Mouse (Mus musculus) CH12.LX (cell line): ENCODE data around the gene Nedd4. TPM values are rescaled to one million over a fixed set of nuclear protein-coding genes. Genes with fewer than 3 reads are reported as not detected.

Source experiments
- DNase-seq: peaks from one replicate; pipeline ENCODE4 v3.0.0-alpha.2; 2013; ENCODE audit errors: extremely low read depth
- H3K27ac ChIP-seq: 2 replicates; pipeline ENCODE4 v1.5.1; 2012; ENCODE audit warnings: low read depth, mild to moderate bottlenecking, control low read depth, moderate library complexity; ENCODE audit not compliant: insufficient read depth
- H3K27me3 ChIP-seq: replicated peaks from 2 replicates; pipeline ENCODE3; 2012; ENCODE audit warnings: inconsistent platforms
- H3K36me3 ChIP-seq, 2 experiments: replicated peaks in 1 of 2; 2 replicates each; pipeline versions ENCODE3 to v1.6.1; 2012; ENCODE audit warnings: inconsistent platforms in 1 of 2, low read length in 1 of 2, mild to moderate bottlenecking in 1 of 2, mixed read lengths in 1 of 2, moderate library complexity in 1 of 2; ENCODE audit not compliant: control insufficient read depth in 1 of 2, insufficient read depth in 1 of 2
- H3K4me1 ChIP-seq, 2 experiments: 2 replicates each; pipeline ENCODE4 v1.6.1; 2012; ENCODE audit warnings: inconsistent platforms in 1 of 2, moderate library complexity in 1 of 2; ENCODE audit not compliant: insufficient read depth in 2 of 2, control insufficient read depth in 1 of 2
- H3K4me2 ChIP-seq: 2 replicates; pipeline ENCODE4 v1.6.1; 2012; ENCODE audit warnings: low read depth, mild to moderate bottlenecking, control low read depth; ENCODE audit not compliant: poor library complexity, insufficient read depth, severe bottlenecking
- H3K4me3 ChIP-seq, 3 experiments: fragments of 150-350 bp in 1 of 3; sonication (generic) in 1 of 3; replicated peaks in 1 of 3; 2 replicates each; pipeline versions ENCODE3 to v1.5.1; 2011 to 2012; ENCODE audit warnings: low read depth in 2 of 3, low read length in 2 of 3, mild to moderate bottlenecking in 2 of 3, moderate library complexity in 2 of 3, control low read depth in 1 of 3, improper control_type of control experiment in 1 of 3, inconsistent platforms in 1 of 3, mixed read lengths in 1 of 3; ENCODE audit not compliant: poor library complexity in 1 of 3
- H3K79me2 ChIP-seq: replicated peaks from 2 replicates; pipeline ENCODE4 v1.6.1; 2012; ENCODE audit warnings: mild to moderate bottlenecking, moderate library complexity; ENCODE audit not compliant: control insufficient read depth, poor library complexity, insufficient read depth, severe bottlenecking; ENCODE audit errors: extremely low read depth
- H3K9ac ChIP-seq: 2 replicates; pipeline ENCODE4 v1.6.1; 2012; ENCODE audit warnings: low read depth, mild to moderate bottlenecking, control low read depth, moderate library complexity; ENCODE audit not compliant: insufficient read depth
- H3K9me3 ChIP-seq: replicated peaks from 2 replicates; pipeline ENCODE3; 2012; ENCODE audit warnings: low read length, inconsistent platforms, mixed read lengths
- BHLHE40 ChIP-seq: IDR thresholded peaks from 2 replicates; pipeline ENCODE4 v1.6.1; 2011; ENCODE audit warnings: mild to moderate bottlenecking, low read depth, low read length, improper control_type of control experiment
- CHD2 ChIP-seq: IDR thresholded peaks from 2 replicates; pipeline ENCODE4 v1.6.1; 2011; ENCODE audit warnings: low read length, improper control_type of control experiment
- CTCF ChIP-seq, 2 experiments: IDR thresholded peaks in 1 of 2; conservative IDR thresholded peaks in 1 of 2; 2 replicates each; pipeline ENCODE4 v1.5.1; 2011 to 2012; ENCODE audit warnings: low read depth in 2 of 2, low read length in 2 of 2, improper control_type of control experiment in 1 of 2, inconsistent platforms in 1 of 2, mild to moderate bottlenecking in 1 of 2, moderate library complexity in 1 of 2
- ELF1 ChIP-seq: IDR thresholded peaks from 2 replicates; pipeline ENCODE4 v1.6.1; 2014; ENCODE audit warnings: low read depth, mild to moderate bottlenecking, inconsistent platforms, low read length, improper control_type of control experiment
- EP300 ChIP-seq: IDR thresholded peaks from 2 replicates; pipeline ENCODE4 v1.6.1; 2011; ENCODE audit warnings: low read length, improper control_type of control experiment
- ETS1 ChIP-seq: conservative IDR thresholded peaks from 2 replicates; pipeline ENCODE4 v1.6.1; 2012; ENCODE audit warnings: low read depth, mild to moderate bottlenecking, inconsistent platforms, low read length, improper control_type of control experiment, moderate library complexity
- GABPA ChIP-seq: IDR thresholded peaks from 2 replicates; pipeline ENCODE4 v1.6.1; 2012; ENCODE audit warnings: low read depth, low read length, improper control_type of control experiment, inconsistent platforms; ENCODE audit not compliant: insufficient replicate concordance
- HCFC1 ChIP-seq: IDR thresholded peaks from 2 replicates; pipeline ENCODE4 v1.6.1; 2012; ENCODE audit warnings: low read depth, mild to moderate bottlenecking, inconsistent platforms, low read length, improper control_type of control experiment
- IRF4 ChIP-seq: IDR thresholded peaks from 2 replicates; pipeline ENCODE4 v1.6.1; 2014; ENCODE audit warnings: low read depth, mild to moderate bottlenecking, inconsistent platforms, low read length, improper control_type of control experiment
- JUND ChIP-seq: conservative IDR thresholded peaks from 2 replicates; pipeline ENCODE4 v1.6.1; 2011; ENCODE audit warnings: low read depth, low read length, improper control_type of control experiment
- KAT2A ChIP-seq: IDR thresholded peaks from 2 replicates; pipeline ENCODE4 v1.6.1; 2012; ENCODE audit warnings: low read length, improper control_type of control experiment, inconsistent platforms; ENCODE audit not compliant: insufficient replicate concordance
- MAX ChIP-seq: IDR thresholded peaks from 2 replicates; pipeline ENCODE4 v1.6.1; 2011; ENCODE audit warnings: low read length, improper control_type of control experiment
- MAZ ChIP-seq: IDR thresholded peaks from 2 replicates; pipeline ENCODE4 v1.6.1; 2012; ENCODE audit warnings: low read depth, mild to moderate bottlenecking, inconsistent platforms, low read length, improper control_type of control experiment, moderate library complexity
- MEF2A ChIP-seq: IDR thresholded peaks from 2 replicates; pipeline ENCODE4 v1.6.1; 2014; ENCODE audit warnings: low read depth, mild to moderate bottlenecking, inconsistent platforms, low read length, improper control_type of control experiment, borderline replicate concordance
- MXI1 ChIP-seq: IDR thresholded peaks from 2 replicates; pipeline ENCODE4 v1.6.1; 2011; ENCODE audit warnings: mild to moderate bottlenecking, low read depth, low read length, improper control_type of control experiment
- MYC ChIP-seq: IDR thresholded peaks from 2 replicates; pipeline ENCODE4 v1.6.1; 2011; ENCODE audit warnings: low read depth, mild to moderate bottlenecking, improper control_type of control experiment, low read length
- NELFE ChIP-seq: IDR thresholded peaks from 2 replicates; pipeline ENCODE4 v1.6.1; 2011; ENCODE audit warnings: low read depth, low read length, improper control_type of control experiment
- NRF1 ChIP-seq: IDR thresholded peaks from 2 replicates; pipeline ENCODE4 v1.6.1; 2014; ENCODE audit warnings: low read depth, mild to moderate bottlenecking, inconsistent platforms, low read length, improper control_type of control experiment, moderate library complexity
- PAX5 ChIP-seq: IDR thresholded peaks from 2 replicates; pipeline ENCODE4 v1.6.1; 2012; ENCODE audit warnings: low read length, inconsistent platforms, mixed read lengths
- POLR2A ChIP-seq: IDR thresholded peaks from 2 replicates; pipeline ENCODE4 v1.6.1; 2011; ENCODE audit warnings: low read depth, mild to moderate bottlenecking, improper control_type of control experiment, low read length
- POLR2AphosphoS2 ChIP-seq: IDR thresholded peaks from 2 replicates; pipeline ENCODE4 v1.6.1; 2011; ENCODE audit warnings: low read depth, low read length, improper control_type of control experiment
- RAD21 ChIP-seq: IDR thresholded peaks from 2 replicates; pipeline ENCODE4 v1.6.1; 2011; ENCODE audit warnings: low read depth, mild to moderate bottlenecking, low read length, improper control_type of control experiment, moderate library complexity
- RCOR1 ChIP-seq: conservative IDR thresholded peaks from 2 replicates; pipeline ENCODE4 v1.6.1; 2012; ENCODE audit warnings: low read depth, mild to moderate bottlenecking, inconsistent platforms, low read length, improper control_type of control experiment
- SIN3A ChIP-seq: IDR thresholded peaks from 2 replicates; pipeline ENCODE4 v1.6.1; 2012; ENCODE audit warnings: low read length, improper control_type of control experiment, inconsistent platforms
- SMC3 ChIP-seq: IDR thresholded peaks from 2 replicates; pipeline ENCODE4 v1.6.1; 2011; ENCODE audit warnings: low read depth, low read length, improper control_type of control experiment
- TBP ChIP-seq: conservative IDR thresholded peaks from 2 replicates; pipeline ENCODE4 v1.6.1; 2011; ENCODE audit warnings: low read depth, low read length, improper control_type of control experiment
- TCF12 ChIP-seq: IDR thresholded peaks from 2 replicates; pipeline ENCODE4 v1.6.1; 2014; ENCODE audit warnings: low read depth, mild to moderate bottlenecking, inconsistent platforms, low read length, improper control_type of control experiment
- UBTF ChIP-seq: IDR thresholded peaks from 2 replicates; pipeline ENCODE4 v1.6.1; 2012; ENCODE audit warnings: low read depth, mild to moderate bottlenecking, inconsistent platforms, low read length, improper control_type of control experiment, moderate library complexity
- USF1 ChIP-seq: IDR thresholded peaks from 2 replicates; pipeline ENCODE4 v1.6.1; 2014; ENCODE audit warnings: low read depth, mild to moderate bottlenecking, inconsistent platforms, low read length, improper control_type of control experiment
- USF2 ChIP-seq: conservative IDR thresholded peaks from 2 replicates; pipeline ENCODE4 v1.6.1; 2011; ENCODE audit warnings: low read depth, low read length, improper control_type of control experiment
- ZC3H11A ChIP-seq: IDR thresholded peaks from 2 replicates; pipeline ENCODE4 v1.6.1; 2012; ENCODE audit warnings: low read depth, mild to moderate bottlenecking, inconsistent platforms, low read length, improper control_type of control experiment
- ZKSCAN1 ChIP-seq: IDR thresholded peaks from 2 replicates; pipeline ENCODE4 v1.6.1; 2012; ENCODE audit warnings: low read depth, inconsistent platforms, low read length, improper control_type of control experiment, borderline replicate concordance
- ZMIZ1 ChIP-seq: IDR thresholded peaks from 2 replicates; pipeline ENCODE4 v1.6.1; 2012; ENCODE audit warnings: low read depth, mild to moderate bottlenecking, inconsistent platforms, low read length, improper control_type of control experiment
- dilution Hi-C: fragments of 300-500 bp; cut with MboI; formaldehyde crosslinking; loops from 2 replicates; pipeline ENCODE4 v1.14.3; 2020; ENCODE audit warnings: low sequenced_read_pairs; ENCODE audit not compliant: extremely low pct_unique_long_range_greater_than_20kb, extremely low pct_ligation_motif_present
- in situ Hi-C: fragments of 300-500 bp; cut with MboI; formaldehyde crosslinking; loops from 3 replicates; pipeline ENCODE4 v1.14.3; 2019; ENCODE audit warnings: low sequenced_read_pairs, low pct_ligation_motif_present, low pct_unique_long_range_greater_than_20kb, mixed read lengths
- polyA plus RNA-seq: library from polyadenylated mRNA; unstranded; fragments of >175 nt; gene quantifications from 2 replicates; pipeline ENCODE4 v1.2.1, GENCODE M21; 2012; ENCODE audit warnings: low read depth; ENCODE audit not compliant: insufficient read length
- total RNA-seq, 2 experiments: library from RNA; depleted of rRNA; stranded (reverse); fragments of 300-350 nt in 1 of 2; fragments of >200 nt in 1 of 2; gene quantifications; 2 replicates each; pipeline ENCODE4 v1.2.3; 2012 to 2014

Gene Nedd4
- total and polyA plus RNA-seq, 3 experiments = 56.9 to 211 (median 206) TPM

DNA sequence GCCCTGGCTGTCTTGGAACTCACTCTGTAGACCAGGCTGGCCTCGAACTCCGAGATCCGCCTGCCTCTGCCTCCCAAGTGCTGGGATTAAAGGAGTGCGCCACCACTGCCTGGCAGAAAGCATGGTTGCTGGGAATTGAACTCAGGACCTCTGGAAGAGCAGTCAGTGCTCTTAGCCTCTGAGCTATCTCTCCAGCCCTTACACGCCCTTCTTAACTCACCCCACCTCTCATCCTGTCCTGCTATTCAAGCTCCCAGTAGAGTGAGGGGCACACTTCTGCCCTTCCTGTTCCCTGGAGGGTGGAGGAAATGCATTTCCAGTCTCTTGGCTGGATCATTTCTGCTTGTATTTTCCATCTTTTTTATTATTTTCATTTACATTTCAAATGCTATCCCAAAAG lies 15.5 kb downstream of the Nedd4 start:
- DNase-seq = no peak
- no peaks in the 10 kb centered on the region for H3K9me3 ChIP-seq
- dilution Hi-C loops = no loop called here
- H3K4me3 ChIP-seq = no peak overlapping the region
- no peak overlapping the region for H3K4me2 ChIP-seq
- H3K9ac ChIP-seq = no peak overlapping the region
- H3K36me3 ChIP-seq = peaks cover 13 to 66% of the 10 kb centered on the region in 2 experiments
- in situ Hi-C loops = loop anchor here (10.0 kb wide), 1 partner anchor 213 kb away; no protein-coding TSS in a partner anchor
- no peaks in the 10 kb centered on the region; the same call in 1 of the 2 replicates for H3K79me2 ChIP-seq
- TF ChIP-seq CHD2 = no peak
- H3K27me3 ChIP-seq = no peaks in the 10 kb centered on the region
- peaks cover 0 to 29% of the 10 kb centered on the region in 2 experiments; a peak in 2 of 4 replicates for H3K4me1 ChIP-seq
- H3K27ac ChIP-seq = no peak overlapping the region

DNA sequence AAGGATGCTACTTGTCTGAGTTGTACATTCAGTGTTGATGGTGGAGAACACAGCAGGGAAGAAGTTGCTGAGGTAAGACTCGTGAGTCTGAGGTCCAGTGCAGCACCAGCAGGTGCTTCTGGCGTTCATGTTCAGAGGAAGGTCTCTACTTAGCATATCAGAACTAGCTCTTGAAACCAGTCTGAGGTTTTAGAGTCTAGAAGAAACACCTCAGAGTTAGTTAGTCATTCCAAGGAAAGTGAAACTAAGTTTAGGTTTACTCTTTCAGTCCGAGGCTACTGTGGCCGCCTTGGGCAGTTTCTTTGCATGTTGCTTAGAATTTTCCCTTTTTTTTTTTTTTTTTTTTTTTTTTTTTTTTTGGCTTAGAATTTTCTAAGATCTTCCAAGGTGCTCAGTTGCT lies 16.6 kb downstream of the Nedd4 start:
- Histone ChIP-seq H3K27me3 (no peaks in the 10 kb centered on the region), H3K9ac (no peak overlapping the region), H3K4me1 (peaks cover 0 to 21% of the 10 kb centered on the region in 2 experiments; a peak in 2 of 4 replicates), H3K4me2 (peak overlapping the region; percentile 31; the same call in 1 of the 2 replicates), H3K9me3 (no peaks in the 10 kb centered on the region), H3K4me3 (no peak overlapping the region), H3K36me3 (peaks cover 12 to 63% of the 10 kb centered on the region in 2 experiments), H3K27ac (no peak overlapping the region), H3K79me2 (no peaks in the 10 kb centered on the region)
- in situ Hi-C loops = loop anchor here (10.0 kb wide), 1 partner anchor 214 kb away; no protein-coding TSS in a partner anchor
- peak; percentile 79 for DNase-seq
- dilution Hi-C loops = no loop called here
- TF ChIP-seq KAT2A = no peak
- no peak for TF ChIP-seq RAD21
- TF ChIP-seq NRF1 = 0 out of 2 replicates have a peak, but pooled peaks have one; percentile 19
- TF ChIP-seq ZMIZ1 = no peak
- TF ChIP-seq MYC = peak; percentile 81; the same call in 1 of the 2 replicates
- no peak for TF ChIP-seq SMC3
- TF ChIP-seq HCFC1 = 0 out of 2 replicates have a peak, but pooled peaks have one; percentile 29
- TF ChIP-seq CTCF (conservative IDR thresholded peaks at IDR 0.05 in 1 of 2, IDR thresholded peaks at IDR 0.05 in 1 of 2; ENCODE audit: low read depth in 2 of 2, low read length in 2 of 2) = no peak
- TF ChIP-seq UBTF = no peak
- TF ChIP-seq POLR2AphosphoS2 = no peak
- TF ChIP-seq NELFE = no peak
- TF ChIP-seq IRF4 = peak; percentile 93
- peak; percentile 91 for TF ChIP-seq MEF2A
- TF ChIP-seq RCOR1 = peak; percentile 96
- no peak for TF ChIP-seq USF2
- TF ChIP-seq ELF1 = peak; percentile 44; the same call in 1 of the 2 replicates
- peak; percentile 88 for TF ChIP-seq EP300
- no peak for TF ChIP-seq GABPA
- peak; percentile 80; the same call in 1 of the 2 replicates for TF ChIP-seq JUND
- TF ChIP-seq USF1 = no peak
- TF ChIP-seq MXI1 = peak; percentile 48; the same call in 1 of the 2 replicates
- peak; percentile 56; the same call in 1 of the 2 replicates for TF ChIP-seq MAX
- TF ChIP-seq ZC3H11A = no peak
- no peak for TF ChIP-seq TBP
- TF ChIP-seq TCF12 = peak; percentile 62
- no peak for TF ChIP-seq PAX5
- no peak; the same call in 1 of the 2 replicates for TF ChIP-seq ZKSCAN1
- 0 out of 2 replicates have a peak, but pooled peaks have one; percentile 52 for TF ChIP-seq MAZ
- peak; percentile 99 for TF ChIP-seq BHLHE40
- TF ChIP-seq SIN3A = peak; percentile 77
- no peak; the same call in 1 of the 2 replicates for TF ChIP-seq CHD2
- no peak for TF ChIP-seq POLR2A
- peak; percentile 79 for TF ChIP-seq ETS1
